Mouse (Mus musculus): ENCODE measurements at regions not wholly inside any gene's neighbourhood (a gene's known extent, or its start where the extent isn't known, plus 50 kb on each side); places are given as distances from the start of the nearest gene placed in this dataset.

DNA sequence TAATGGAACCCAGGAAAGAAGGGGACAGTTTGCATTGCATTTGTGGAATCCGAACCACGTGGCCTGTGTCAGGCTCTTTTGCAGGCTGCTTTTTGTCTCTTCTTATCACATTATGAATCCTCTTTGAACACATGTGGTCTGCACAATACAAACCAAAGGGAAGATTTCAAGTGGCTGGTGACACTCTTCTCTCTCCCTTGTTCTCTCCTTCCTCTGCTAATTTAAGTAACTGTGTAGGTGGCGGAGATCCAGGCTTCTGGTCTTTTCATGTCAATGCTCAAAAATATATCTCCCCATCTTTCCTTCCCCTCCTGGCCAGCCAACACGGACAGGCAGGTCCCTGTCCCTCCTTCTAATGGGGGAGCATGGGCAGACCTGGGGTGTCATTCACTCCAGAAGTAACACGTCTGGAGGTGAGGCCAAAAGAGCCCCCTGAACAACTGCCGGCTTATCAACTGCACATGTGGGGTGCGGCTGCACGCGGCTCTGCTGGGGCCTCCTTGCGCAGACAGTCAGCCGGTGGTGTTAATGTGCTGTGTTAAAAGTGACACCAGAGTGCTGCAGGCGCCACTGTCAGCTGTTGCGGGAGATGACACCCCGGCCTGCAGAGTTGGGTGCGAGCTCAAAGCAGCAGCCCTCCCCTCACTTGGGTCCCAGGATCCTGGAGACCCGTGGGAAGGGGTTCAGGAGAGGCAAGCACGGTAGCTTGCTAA is 130.3 kb upstream of the Gli2 start:
- H3K4me3 ChIP-seq (replicated peaks) = no peak overlapping the region
- 78% methylated on average over 17 of the region's 17 CpGs for WGBS
- no peaks in the 10 kb centered on the region for H3K36me3 ChIP-seq
- ATAC-seq (ENCODE audit: low FRiP score) = no peak
- H3K27ac ChIP-seq (replicated peaks) = no peak overlapping the region
- H3K9ac ChIP-seq (replicated peaks) = no peak overlapping the region
- no peak overlapping the region for H3K4me2 ChIP-seq
- no peaks in the 10 kb centered on the region for H3K9me3 ChIP-seq (replicated peaks)
- 0 out of 2 replicates have a peak, but pooled peaks cover 5% of the 10 kb centered on the region for H3K27me3 ChIP-seq (replicated peaks)
- no peaks in the 10 kb centered on the region for H3K4me1 ChIP-seq

DNA sequence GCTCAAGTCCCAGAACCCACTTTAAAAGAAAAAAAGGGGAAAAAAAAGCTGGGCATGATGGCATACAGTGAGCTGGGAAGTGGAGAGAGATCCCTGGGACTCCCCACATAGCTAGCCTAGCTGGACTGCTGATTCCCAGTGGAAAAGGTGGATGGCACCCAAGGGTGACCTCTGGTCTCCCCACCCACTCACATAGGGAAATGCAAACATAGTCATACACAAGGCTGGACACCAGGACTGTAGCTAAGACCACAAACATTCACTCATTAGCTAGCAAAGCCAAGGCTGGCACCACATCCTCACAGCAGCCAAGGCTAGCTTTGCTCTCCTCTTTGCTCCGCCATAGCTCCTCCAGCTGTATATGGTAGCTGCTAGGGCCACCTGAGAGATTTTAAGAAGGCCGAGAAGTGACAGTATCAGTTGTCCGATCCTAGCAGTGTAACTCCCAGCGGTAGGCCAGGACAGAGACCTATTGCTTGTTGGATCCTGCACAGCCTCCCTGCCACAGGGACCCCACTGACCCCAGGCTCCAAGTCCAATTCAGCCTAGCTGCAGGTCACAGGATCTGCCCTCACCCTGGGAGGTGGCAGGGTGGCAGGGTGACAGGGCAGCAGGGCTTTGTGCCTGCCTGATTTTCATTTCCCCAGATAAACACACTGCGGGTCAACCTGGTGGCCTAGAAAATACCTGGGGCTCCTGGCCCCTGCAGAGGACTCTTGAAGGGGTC is 119.8 kb upstream of the Gli2 start:
- ATAC-seq (ENCODE audit: low FRiP score) = no peak

GRCm38 (mm10) chr1:119167443-119167842 is 114.0 kb upstream of the Gli2 start:
- Histone ChIP-seq H3K4me2 (no peak overlapping the region), H3K4me1 (no peaks in the 10 kb centered on the region), H3K27me3 (replicated peaks) (no peaks in the 10 kb centered on the region), H3K27ac (replicated peaks) (no peak overlapping the region), H3K4me3 (replicated peaks) (no peak overlapping the region), H3K9me3 (replicated peaks) (no peaks in the 10 kb centered on the region), H3K36me3 (no peaks in the 10 kb centered on the region), H3K9ac (replicated peaks) (no peak overlapping the region)
- no peak for ATAC-seq (ENCODE audit: low FRiP score)
- 76% methylated on average over 5 of the region's 5 CpGs for WGBS

More for the DNA sequence above, 119.8 kb upstream of the Gli2 start:
- Histone ChIP-seq H3K27ac (replicated peaks) (no peak overlapping the region), H3K27me3 (replicated peaks) (no peaks in the 10 kb centered on the region), H3K36me3 (no peaks in the 10 kb centered on the region), H3K4me3 (replicated peaks) (no peak overlapping the region), H3K9me3 (replicated peaks) (no peaks in the 10 kb centered on the region), H3K9ac (replicated peaks) (no peak overlapping the region), H3K4me2 (no peak overlapping the region), H3K4me1 (no peaks in the 10 kb centered on the region)
- 79% methylated on average over 5 of the region's 5 CpGs for WGBS

GRCm38 (mm10) chr1:119166286-119166685 is 112.9 kb upstream of the Gli2 start:
- Histone ChIP-seq H3K9me3 (replicated peaks) (no peaks in the 10 kb centered on the region), H3K36me3 (no peaks in the 10 kb centered on the region), H3K4me2 (no peak overlapping the region), H3K27ac (replicated peaks) (no peak overlapping the region), H3K4me1 (no peaks in the 10 kb centered on the region), H3K27me3 (replicated peaks) (no peaks in the 10 kb centered on the region), H3K9ac (replicated peaks) (no peak overlapping the region), H3K4me3 (replicated peaks) (no peak overlapping the region)
- WGBS = 84% methylated on average over 7 of the region's 7 CpGs
- no peak for ATAC-seq (ENCODE audit: low FRiP score)

- H3K4me3 ChIP-seq (replicated peaks) = no peak overlapping the region
- no peak for ATAC-seq (ENCODE audit: low FRiP score)
- no peak overlapping the region for H3K4me2 ChIP-seq
- H3K36me3 ChIP-seq = no peaks in the 10 kb centered on the region
- no peak overlapping the region for H3K9ac ChIP-seq (replicated peaks)
- no peaks in the 10 kb centered on the region for H3K27me3 ChIP-seq (replicated peaks)
- H3K27ac ChIP-seq (replicated peaks) = no peak overlapping the region
- no peaks in the 10 kb centered on the region for H3K4me1 ChIP-seq
- WGBS = 78% methylated on average over 5 of the region's 5 CpGs
- H3K9me3 ChIP-seq (replicated peaks) = no peaks in the 10 kb centered on the region
Measured at GRCm38 (mm10) chr1:119164811-119165210, 111.4 kb upstream of the Gli2 start.

DNA sequence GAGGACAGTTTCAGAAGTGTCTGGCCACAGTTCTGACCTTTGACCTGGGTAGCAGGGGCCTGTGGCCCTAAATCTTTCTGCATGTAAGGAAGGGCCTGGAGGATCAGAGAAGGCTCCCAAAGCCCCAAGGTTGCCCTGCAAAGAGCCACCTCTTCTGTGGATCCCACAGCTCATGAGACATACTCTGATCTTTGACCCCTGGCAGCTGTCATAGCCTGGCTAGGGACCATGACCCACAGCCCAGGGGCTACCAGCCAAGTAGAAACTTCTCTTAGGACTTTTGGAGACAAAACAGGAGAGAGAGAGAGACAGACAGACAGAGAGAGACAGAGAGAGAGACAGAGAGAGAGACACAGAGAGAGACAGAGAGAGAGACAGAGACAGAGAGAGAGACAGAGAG is 110.4 kb upstream of the Gli2 start:
- H3K4me1 ChIP-seq = no peaks in the 10 kb centered on the region
- no peak overlapping the region for H3K9ac ChIP-seq (replicated peaks)
- no peaks in the 10 kb centered on the region for H3K9me3 ChIP-seq (replicated peaks)
- H3K27ac ChIP-seq (replicated peaks) = no peak overlapping the region
- no peaks in the 10 kb centered on the region for H3K27me3 ChIP-seq (replicated peaks)
- ATAC-seq (ENCODE audit: low FRiP score) = no peak
- no peak overlapping the region for H3K4me2 ChIP-seq
- H3K36me3 ChIP-seq = no peaks in the 10 kb centered on the region
- H3K4me3 ChIP-seq (replicated peaks) = no peak overlapping the region

DNA sequence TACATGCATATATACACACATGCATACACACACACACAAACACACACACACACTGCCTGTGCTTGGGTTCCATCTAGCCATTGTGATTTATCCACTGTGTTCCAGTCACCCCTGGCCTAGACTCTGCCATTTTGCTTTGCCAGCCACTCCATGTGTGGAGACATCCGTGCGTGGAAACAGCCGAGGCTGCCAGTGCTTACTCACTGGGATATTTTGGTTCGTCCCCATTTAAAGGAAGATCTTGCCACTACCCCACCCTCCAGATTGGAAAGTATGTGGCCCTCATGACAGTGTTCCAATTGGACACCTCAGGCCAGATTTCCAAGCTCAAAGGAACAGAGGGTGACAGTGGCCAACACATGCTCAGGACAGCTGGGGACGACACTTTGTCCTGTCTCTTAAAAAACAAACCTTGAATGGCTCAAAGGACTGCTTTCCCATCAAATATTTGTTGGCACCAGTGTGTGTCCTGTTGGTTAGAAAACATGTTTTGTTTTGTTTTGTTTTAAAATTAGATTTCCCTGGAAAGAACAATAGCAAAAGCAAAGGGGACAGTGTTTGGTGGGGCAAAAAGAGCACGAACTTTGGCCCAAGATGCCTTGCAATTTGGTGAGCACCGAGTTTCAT is 109.8 kb upstream of the Gli2 start:
- no peaks in the 10 kb centered on the region for H3K4me1 ChIP-seq
- no peak overlapping the region for H3K27ac ChIP-seq (replicated peaks)
- H3K9me3 ChIP-seq (replicated peaks) = no peaks in the 10 kb centered on the region
- 87% methylated on average over 7 of the region's 7 CpGs for WGBS
- no peaks in the 10 kb centered on the region for H3K27me3 ChIP-seq (replicated peaks)
- no peak overlapping the region for H3K4me2 ChIP-seq
- H3K36me3 ChIP-seq = no peaks in the 10 kb centered on the region
- H3K4me3 ChIP-seq (replicated peaks) = no peak overlapping the region
- no peak for ATAC-seq (ENCODE audit: low FRiP score)
- no peak overlapping the region for H3K9ac ChIP-seq (replicated peaks)

GRCm38 (mm10) chr1:119161751-119162150 is 108.3 kb upstream of the Gli2 start:
- Histone ChIP-seq H3K27me3 (replicated peaks) (no peaks in the 10 kb centered on the region), H3K4me2 (no peak overlapping the region), H3K36me3 (no peaks in the 10 kb centered on the region), H3K9ac (replicated peaks) (no peak overlapping the region), H3K4me1 (no peaks in the 10 kb centered on the region), H3K4me3 (replicated peaks) (no peak overlapping the region), H3K9me3 (replicated peaks) (no peaks in the 10 kb centered on the region), H3K27ac (replicated peaks) (no peak overlapping the region)
- no peak for ATAC-seq (ENCODE audit: low FRiP score)
- 85% methylated on average over 3 of the region's 3 CpGs for WGBS

- Histone ChIP-seq H3K27ac (replicated peaks) (no peak overlapping the region), H3K9ac (replicated peaks) (no peak overlapping the region), H3K4me2 (no peak overlapping the region), H3K4me1 (no peaks in the 10 kb centered on the region), H3K4me3 (replicated peaks) (no peak overlapping the region), H3K36me3 (no peaks in the 10 kb centered on the region), H3K9me3 (replicated peaks) (no peaks in the 10 kb centered on the region), H3K27me3 (replicated peaks) (no peaks in the 10 kb centered on the region)
- no peak for ATAC-seq (ENCODE audit: low FRiP score)
- WGBS = 87% methylated on average over 1 of the region's 1 CpGs
Measured at GRCm38 (mm10) chr1:119160354-119160753, 106.9 kb upstream of the Gli2 start.

DNA sequence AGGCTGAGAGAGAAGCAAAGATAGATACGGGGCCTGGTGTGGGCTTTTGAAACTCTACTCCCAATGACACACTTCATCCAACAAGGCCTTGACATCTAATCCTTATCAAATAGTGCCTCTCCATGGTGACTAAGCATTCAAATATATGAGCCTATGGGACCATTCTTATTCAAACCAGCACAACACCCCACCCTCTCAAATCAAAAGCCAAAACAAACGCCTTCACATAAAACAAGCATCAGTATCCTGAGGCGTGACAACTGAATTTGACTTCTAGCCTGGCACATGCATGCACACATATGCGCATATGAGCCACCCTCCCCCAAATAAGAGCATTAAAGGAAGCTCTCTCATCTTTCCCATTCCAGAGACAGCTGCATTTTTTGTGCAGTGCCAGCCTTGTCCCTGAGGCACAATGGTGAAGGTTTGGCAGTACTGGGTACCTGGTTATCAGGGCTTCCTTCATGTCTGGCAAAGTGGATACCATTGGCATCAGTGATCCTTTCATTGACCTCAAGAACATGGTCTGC is 103.8 kb upstream of the Gli2 start:
- no peak overlapping the region for H3K4me2 ChIP-seq
- no peak overlapping the region for H3K9ac ChIP-seq (replicated peaks)
- no peaks in the 10 kb centered on the region for H3K36me3 ChIP-seq
- H3K4me3 ChIP-seq (replicated peaks) = no peak overlapping the region
- H3K27ac ChIP-seq (replicated peaks) = no peak overlapping the region
- WGBS = 86% methylated on average over 4 of the region's 4 CpGs
- ATAC-seq (ENCODE audit: low FRiP score) = no peak
- H3K27me3 ChIP-seq (replicated peaks) = no peaks in the 10 kb centered on the region
- H3K4me1 ChIP-seq = no peaks in the 10 kb centered on the region
- 0 out of 2 replicates have a peak, but pooled peaks cover 3% of the 10 kb centered on the region for H3K9me3 ChIP-seq (replicated peaks)

DNA sequence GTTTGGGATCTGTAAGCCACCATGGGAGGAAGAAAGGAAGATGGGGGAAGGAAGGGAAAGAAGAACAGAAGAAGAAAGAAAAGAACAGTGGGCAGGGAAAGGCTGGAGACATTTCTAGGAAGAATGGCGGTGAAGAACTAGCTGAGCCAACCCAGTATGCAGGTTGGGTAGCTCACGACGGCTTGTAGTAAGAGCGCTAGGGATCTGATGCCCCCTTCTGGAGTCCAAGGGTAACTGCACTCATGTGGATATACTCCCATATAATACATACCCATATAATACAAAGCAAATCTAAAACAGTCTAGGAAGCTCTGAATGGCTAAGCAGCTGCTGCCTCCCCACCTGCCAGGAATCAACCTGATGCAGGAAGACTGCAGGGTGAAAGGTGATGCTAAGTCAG is 100.2 kb upstream of the Gli2 start:
- Histone ChIP-seq H3K4me2 (no peak overlapping the region), H3K4me1 (no peaks in the 10 kb centered on the region), H3K27me3 (replicated peaks) (no peaks in the 10 kb centered on the region), H3K36me3 (no peaks in the 10 kb centered on the region), H3K4me3 (replicated peaks) (no peak overlapping the region), H3K27ac (replicated peaks) (no peak overlapping the region), H3K9me3 (replicated peaks) (0 out of 2 replicates have a peak, but pooled peaks cover 3% of the 10 kb centered on the region), H3K9ac (replicated peaks) (no peak overlapping the region)
- WGBS = 97% methylated on average over 4 of the region's 4 CpGs
- no peak for ATAC-seq (ENCODE audit: low FRiP score)

DNA sequence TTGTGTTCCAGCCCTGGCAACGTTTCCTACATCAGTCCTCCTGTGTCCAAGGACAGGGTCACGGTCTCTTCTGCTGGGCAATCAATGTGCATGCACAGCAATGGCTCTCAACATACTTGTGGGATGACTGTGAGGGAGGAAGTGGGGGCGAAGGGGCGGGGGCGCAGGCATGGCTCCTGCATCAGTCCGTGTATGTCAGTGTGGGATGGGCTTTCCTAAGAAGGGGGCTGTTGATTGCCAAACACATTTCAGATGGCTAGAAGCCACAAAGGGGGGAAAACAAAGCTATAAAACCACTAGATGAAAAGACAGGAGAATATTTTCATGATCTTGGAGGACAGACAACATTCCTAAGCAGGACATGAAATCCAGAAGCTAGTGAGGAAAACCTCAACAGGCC is 99.4 kb upstream of the Gli2 start:
- H3K36me3 ChIP-seq = no peaks in the 10 kb centered on the region
- no peak overlapping the region for H3K9ac ChIP-seq (replicated peaks)
- H3K4me2 ChIP-seq = no peak overlapping the region
- no peak for ATAC-seq (ENCODE audit: low FRiP score)
- H3K9me3 ChIP-seq (replicated peaks) = 0 out of 2 replicates have a peak, but pooled peaks cover 3% of the 10 kb centered on the region
- no peak overlapping the region for H3K27ac ChIP-seq (replicated peaks)
- no peaks in the 10 kb centered on the region for H3K4me1 ChIP-seq
- 92% methylated on average over 6 of the region's 6 CpGs for WGBS
- no peaks in the 10 kb centered on the region for H3K27me3 ChIP-seq (replicated peaks)
- H3K4me3 ChIP-seq (replicated peaks) = no peak overlapping the region
